8 mouse cellular contexts compared by ENCODE assay signal in the genomic region with DNA sequence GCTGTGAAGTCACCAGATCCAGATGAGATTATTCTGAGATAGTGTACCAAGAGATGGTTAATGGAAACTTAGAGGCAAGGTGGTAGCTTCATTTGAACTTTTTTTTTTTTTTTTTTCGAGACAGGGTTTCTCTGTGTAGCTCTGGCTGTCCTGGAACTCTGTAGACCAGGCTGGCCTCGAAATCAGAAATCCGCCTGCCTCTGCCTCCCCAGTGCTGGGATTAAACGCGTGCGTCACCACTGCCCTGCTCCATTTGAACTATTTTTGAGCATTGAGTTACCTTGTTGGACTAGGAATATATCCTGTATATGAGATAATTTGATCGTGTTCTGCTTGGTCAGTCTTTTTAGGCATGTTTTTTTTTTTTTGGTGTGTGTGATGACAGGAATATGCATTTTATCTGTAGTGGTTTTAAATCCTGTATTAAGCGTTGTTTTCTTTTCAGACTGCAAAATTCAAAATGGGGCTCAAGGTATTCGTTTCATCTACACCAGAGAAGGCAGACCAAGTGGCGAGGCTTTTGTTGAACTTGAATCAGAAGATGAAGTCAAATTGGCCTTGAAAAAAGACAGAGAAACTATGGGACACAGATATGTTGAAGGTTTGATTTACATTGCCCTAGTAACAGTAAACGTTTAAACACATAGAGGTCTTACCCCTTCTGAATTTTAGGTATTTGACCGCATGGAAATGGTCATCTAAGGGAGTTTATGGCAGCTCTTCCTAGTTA. TPM values are rescaled to one million over a fixed set of nuclear protein-coding genes. Genes with fewer than 3 reads are reported as not detected.
DNase-seq lines count a peak whose midpoint lies in the region; ATAC-seq and TF ChIP-seq lines count a peak whose summit lies in the region.

No protein-coding gene starts in this region.

- H3K27ac ChIP-seq in layer of hippocampus, adult 2 months = peak overlapping the region; percentile 100; the same call in 1 of the 2 replicates
- no peak overlapping the region for H3K27ac ChIP-seq in embryonic facial prominence, embryonic 12.5 days
- H3K27ac ChIP-seq in intestine, embryonic 14.5 days (ENCODE audit: low read depth) = no peak overlapping the region

- peaks cover 54% of the 10 kb centered on the region for H3K79me2 ChIP-seq in myocyte (ENCODE audit: control insufficient read depth, insufficient read depth)

- peak overlapping the region; percentile 99 for H3K9ac ChIP-seq in embryonic facial prominence, embryonic 12.5 days
- H3K9ac ChIP-seq in intestine, embryonic 14.5 days (ENCODE audit: low read length) = peak overlapping the region; percentile 86

- H3ac ChIP-seq in myocyte (ENCODE audit: control insufficient read depth, insufficient read length) = no peak overlapping the region

- H3K27me3 ChIP-seq in embryonic facial prominence, embryonic 12.5 days = no peaks in the 10 kb centered on the region
- H3K27me3 ChIP-seq in intestine, embryonic 14.5 days (replicated peaks; ENCODE audit: control insufficient read depth, insufficient read depth, low read length) = no peaks in the 10 kb centered on the region
- H3K27me3 ChIP-seq in myocyte (ENCODE audit: control insufficient read depth, insufficient read depth, insufficient read length) = no peaks in the 10 kb centered on the region

- peak overlapping the region; percentile 80 for H3K4me2 ChIP-seq in embryonic facial prominence, embryonic 12.5 days (replicated peaks)
- peak overlapping the region; percentile 93 for H3K4me2 ChIP-seq in intestine, embryonic 14.5 days (ENCODE audit: low read length)
- peak overlapping the region; percentile 95 for H3K4me2 ChIP-seq in myocyte (ENCODE audit: low read depth)

- DNase-seq in layer of hippocampus, adult 2 months (ENCODE audit: low spot score in 2 of 2) = no peak
- no peak for DNase-seq in layer of hippocampus, postnatal 25 days (ENCODE audit: extremely low spot score in 1 of 2, low spot score in 1 of 2)
- DNase-seq in intestine, embryonic 14.5 days (ENCODE audit: low spot score) = no peak
- no peak for DNase-seq in layer of hippocampus, postnatal 14 days (ENCODE audit: low spot score in 2 of 2)
- DNase-seq in layer of hippocampus, adult 8-10 months (ENCODE audit: low spot score in 2 of 2) = no peak
- no peak for DNase-seq in cerebellum, adult 8-10 months

- TF ChIP-seq CTCF in layer of hippocampus, adult 2 months (conservative IDR thresholded peaks at IDR 0.05) = no peak

- H3K4me3 ChIP-seq in layer of hippocampus, adult 2 months = peak overlapping the region; percentile 81
- peak overlapping the region; percentile 96 for H3K4me3 ChIP-seq in embryonic facial prominence, embryonic 12.5 days
- peak overlapping the region; percentile 68 for H3K4me3 ChIP-seq in intestine, embryonic 14.5 days (ENCODE audit: low read depth, low read length)
- H3K4me3 ChIP-seq in myocyte = peak overlapping the region; percentile 86

- peaks cover 19% of the 10 kb centered on the region for H3K4me1 ChIP-seq in embryonic facial prominence, embryonic 12.5 days
- H3K4me1 ChIP-seq in intestine, embryonic 14.5 days (replicated peaks; ENCODE audit: control insufficient read depth, insufficient read depth, low read length) = peaks cover 20% of the 10 kb centered on the region

- WGBS in embryonic facial prominence, embryonic 12.5 days = 65% methylated on average over 12 of the region's 12 CpGs
- 59% methylated on average over 12 of the region's 12 CpGs for WGBS in intestine, embryonic 14.5 days

- no peak for ATAC-seq in embryonic facial prominence, embryonic 12.5 days (ENCODE audit: insufficient number of reproducible peaks, insufficient read depth, low FRiP score, low TSS enrichment)
- no peak for ATAC-seq in intestine, embryonic 14.5 days (replicated peaks; ENCODE audit: low FRiP score, low TSS enrichment, low read depth)

- TF ChIP-seq POLR2A in myocyte (IDR thresholded peaks at IDR 0.05; ENCODE audit: insufficient read length, low read depth) = no peak

- H3K9me3 ChIP-seq in embryonic facial prominence, embryonic 12.5 days = no peaks in the 10 kb centered on the region
- H3K9me3 ChIP-seq in intestine, embryonic 14.5 days (ENCODE audit: control insufficient read depth, low read length) = no peaks in the 10 kb centered on the region

- peaks cover 31% of the 10 kb centered on the region for H3K36me3 ChIP-seq in embryonic facial prominence, embryonic 12.5 days
- peaks cover 43% of the 10 kb centered on the region for H3K36me3 ChIP-seq in intestine, embryonic 14.5 days (ENCODE audit: control insufficient read depth, insufficient read depth, low read length)
- H3K36me3 ChIP-seq in myocyte (ENCODE audit: control insufficient read depth, insufficient read depth) = peaks cover 50% of the 10 kb centered on the region

TF ChIP-seq in myocyte, 11 proteins besides CTCF, POLR2A, EP300 and RAD21:
- TF ChIP-seq USF1 (IDR thresholded peaks at IDR 0.05; ENCODE audit: low read depth) (no peak), MYOD1 (IDR thresholded peaks at IDR 0.05; ENCODE audit: control insufficient read depth in 1 of 3, insufficient read length in 2 of 3, low read depth in 2 of 3) (no peak), E2F4 (IDR thresholded peaks at IDR 0.05; ENCODE audit: insufficient read depth) (no peak), CEBPB (IDR thresholded peaks at IDR 0.05; ENCODE audit: insufficient read depth, poor library complexity, severe bottlenecking) (no peak), SRF (IDR thresholded peaks at IDR 0.05; ENCODE audit: control insufficient read depth, insufficient read length, low read depth) (no peak), TCF12 (IDR thresholded peaks at IDR 0.05; ENCODE audit: insufficient read depth, poor library complexity, severe bottlenecking) (no peak), MYOG (IDR thresholded peaks at IDR 0.05; ENCODE audit: control insufficient read depth in 1 of 3, insufficient read depth in 1 of 3, insufficient read length in 2 of 3, low read depth in 2 of 3) (no peak), TCF3 (IDR thresholded peaks at IDR 0.05; ENCODE audit: insufficient read length, low read depth) (no peak), REST (IDR thresholded peaks at IDR 0.05; ENCODE audit: insufficient read depth, insufficient read length) (no peak), MAX (IDR thresholded peaks at IDR 0.05; ENCODE audit: low read depth) (no peak), POLR2AphosphoS2 (IDR thresholded peaks at IDR 0.05; ENCODE audit: insufficient read length, low read depth) (no peak)

RNA-seq across cellular contexts. Expression of a gene that starts 2.4 kb away (rescaled TPM):
- total RNA-seq in layer of hippocampus, adult 2 months (2021) = 100 to 1,000 TPM; 272 to 300 TPM
- 100 to 1,000 TPM; 241 to 264 TPM for total RNA-seq in layer of hippocampus, postnatal 25 days (2021)
- 590 and 605 TPM in 2 replicates for polyA plus RNA-seq in embryonic facial prominence, embryonic 12.5 days (2016; fragmentation: Nextera tagmentation; extraction: Ambion mirVana)
- 411 and 475 TPM in 2 replicates for polyA plus RNA-seq in intestine, embryonic 14.5 days (2014; fragmentation: Nextera tagmentation; extraction: Ambion mirVana)
- 54.5 TPM for polyA plus RNA-seq in myocyte (2012; fragmentation: generic; extraction: Trizol)
- 100 to 1,000 TPM; 235 to 246 TPM for total RNA-seq in layer of hippocampus, postnatal 14 days (2021)
- 100 to 1,000 TPM; 246 to 288 (median 274) TPM for total RNA-seq in layer of hippocampus, adult 8-10 months (2022)

RNA-seq across cellular contexts. Expression of a gene that starts 24.9 kb away (rescaled TPM):
- total RNA-seq in layer of hippocampus, adult 2 months (2021) = 1 to 10 TPM in 1 of 2 experiments, not detected in 1; 1.7 TPM
- under 1 TPM in 1 of 2 experiments, not detected in 1; 0.42 TPM for total RNA-seq in layer of hippocampus, postnatal 25 days (2021)
- polyA plus RNA-seq in embryonic facial prominence, embryonic 12.5 days (2016; fragmentation: Nextera tagmentation; extraction: Ambion mirVana) = 0.46 and 0.73 TPM in 2 replicates
- 0.27 TPM in 2 replicates for polyA plus RNA-seq in intestine, embryonic 14.5 days (2014; fragmentation: Nextera tagmentation; extraction: Ambion mirVana)
- polyA plus RNA-seq in myocyte (2012; fragmentation: generic; extraction: Trizol) = not detected
- not detected for total RNA-seq in layer of hippocampus, postnatal 14 days (2021)
- total RNA-seq in layer of hippocampus, adult 8-10 months (2022) = under 1 TPM in 1 of 4 experiments, not detected in 3; 0.96 TPM

RNA-seq across cellular contexts. Expression of a gene that starts 51.7 kb away (rescaled TPM):
- total RNA-seq in layer of hippocampus, adult 2 months (2021) = 10 to 100 TPM; 29.2 to 29.6 TPM
- total RNA-seq in layer of hippocampus, postnatal 25 days (2021) = 10 to 100 TPM; 26.7 to 30.3 TPM
- polyA plus RNA-seq in embryonic facial prominence, embryonic 12.5 days (2016; fragmentation: Nextera tagmentation; extraction: Ambion mirVana) = 24.9 and 27.1 TPM in 2 replicates
- polyA plus RNA-seq in intestine, embryonic 14.5 days (2014; fragmentation: Nextera tagmentation; extraction: Ambion mirVana) = 21.6 and 24.8 TPM in 2 replicates
- polyA plus RNA-seq in myocyte (2012; fragmentation: generic; extraction: Trizol) = 13.9 TPM
- total RNA-seq in layer of hippocampus, postnatal 14 days (2021) = 10 to 100 TPM; 22.8 to 24.4 TPM
- total RNA-seq in layer of hippocampus, adult 8-10 months (2022) = 10 to 100 TPM; 29.6 to 33.1 (median 32.7) TPM

RNA-seq across cellular contexts. Expression of a gene that starts 53.7 kb away (rescaled TPM):
- 100 to 1,000 TPM; 365 to 415 TPM for total RNA-seq in layer of hippocampus, adult 2 months (2021)
- total RNA-seq in layer of hippocampus, postnatal 25 days (2021) = 100 to 1,000 TPM; 390 to 437 TPM
- polyA plus RNA-seq in embryonic facial prominence, embryonic 12.5 days (2016; fragmentation: Nextera tagmentation; extraction: Ambion mirVana) = 287 and 307 TPM in 2 replicates
- 246 and 259 TPM in 2 replicates for polyA plus RNA-seq in intestine, embryonic 14.5 days (2014; fragmentation: Nextera tagmentation; extraction: Ambion mirVana)
- 139 TPM for polyA plus RNA-seq in myocyte (2012; fragmentation: generic; extraction: Trizol)
- total RNA-seq in layer of hippocampus, postnatal 14 days (2021) = 100 to 1,000 TPM; 424 to 458 TPM
- 100 to 1,000 TPM; 388 to 462 (median 411) TPM for total RNA-seq in layer of hippocampus, adult 8-10 months (2022)
